Mouse (Mus musculus) large intestine, adult 2 months (tissue): Measurements from ENCODE around the gene Eif4a3. TPM values are rescaled to one million over a fixed set of nuclear protein-coding genes. Genes with fewer than 3 reads are reported as not detected.
A peak's percentile ranks its signal among the peaks of the same experiment; 100 is the strongest.
"Not testable (repeated sequence)": the region's sequence is repeated elsewhere in the genome, so short reads cannot be mapped to it uniquely, and the experiment has no call there.

Experiments
- DNase-seq: peaks from one replicate; pipeline ENCODE4 v3.0.0-alpha.2; 2012; ENCODE audit warnings: low read depth, low spot score
- WGBS: fragments of 180-500 bp; shearing (Covaris S2); methylation state at CpG from one replicate; pipeline ENCODE4 v1.1.7; 2018; 5-methylcytosine and 5-hydroxymethylcytosine counted together
- polyA plus RNA-seq: library from polyadenylated mRNA; depleted of rRNA; stranded (reverse); fragments of >200 nt; gene quantifications from 2 replicates; pipeline ENCODE4 v1.2.3, GENCODE M21; 2012

The Eif4a3 gene
- polyA plus RNA-seq, 1 experiment, result 107 TPM

DNA sequence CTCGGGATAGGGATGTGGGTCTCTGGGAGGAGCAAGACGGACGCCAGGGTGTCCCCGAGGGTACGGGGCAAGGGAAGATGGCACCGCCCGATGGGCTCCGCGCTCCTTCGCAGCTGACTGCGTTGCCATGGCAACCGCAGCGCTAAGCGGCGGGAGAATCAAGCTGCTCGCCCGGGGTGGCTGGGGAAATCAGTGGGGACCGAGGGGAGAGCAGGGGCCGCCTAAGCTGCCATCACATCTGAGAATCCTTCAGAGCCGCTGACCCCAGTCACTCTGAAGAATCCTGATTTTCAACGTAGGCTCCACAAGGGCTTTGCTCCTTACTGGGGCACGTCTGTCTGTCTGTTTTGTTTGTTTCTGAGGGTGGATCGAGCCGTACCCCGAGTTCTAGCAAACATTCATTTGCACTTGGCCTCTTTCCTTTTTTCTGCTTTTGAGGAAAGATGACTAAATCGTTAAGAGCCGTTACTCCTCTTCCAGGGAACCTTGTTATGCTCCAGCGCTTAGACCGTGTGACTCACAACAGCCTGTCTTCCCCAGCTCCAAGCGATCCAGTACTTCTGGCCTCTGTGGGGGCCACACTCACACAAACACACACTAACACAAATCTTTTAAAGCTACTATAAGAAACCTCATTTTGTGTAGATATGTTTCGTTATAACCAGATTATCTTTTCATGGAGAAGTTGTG is 502 bp upstream of the Eif4a3 start:
- WGBS, result 1% methylated on average over 31 of the region's 31 CpGs
- DNase-seq, result no peak

DNA sequence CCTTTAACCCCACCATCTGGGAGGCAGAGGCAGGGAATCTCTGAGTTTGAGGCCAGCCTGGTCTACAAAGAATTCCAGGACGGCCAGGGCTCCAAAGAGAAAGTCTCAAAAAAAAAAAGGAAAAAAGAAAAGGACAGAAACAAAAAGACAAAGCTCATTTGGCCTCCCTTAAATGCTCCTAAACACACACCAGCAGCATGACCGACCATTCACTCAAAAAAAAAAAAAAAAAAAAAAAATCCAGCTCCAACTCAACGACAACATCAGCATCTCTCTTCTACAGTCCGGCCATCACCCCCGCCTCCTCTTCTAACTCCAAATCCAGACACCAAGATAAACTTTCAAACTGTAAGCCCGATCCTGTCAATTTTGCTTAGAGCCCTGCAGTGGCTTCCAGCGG is 972 bp downstream of the Eif4a3 start:
- DNase-seq, result no peak
- 3% methylated on average over 7 of the region's 7 CpGs for WGBS

DNA sequence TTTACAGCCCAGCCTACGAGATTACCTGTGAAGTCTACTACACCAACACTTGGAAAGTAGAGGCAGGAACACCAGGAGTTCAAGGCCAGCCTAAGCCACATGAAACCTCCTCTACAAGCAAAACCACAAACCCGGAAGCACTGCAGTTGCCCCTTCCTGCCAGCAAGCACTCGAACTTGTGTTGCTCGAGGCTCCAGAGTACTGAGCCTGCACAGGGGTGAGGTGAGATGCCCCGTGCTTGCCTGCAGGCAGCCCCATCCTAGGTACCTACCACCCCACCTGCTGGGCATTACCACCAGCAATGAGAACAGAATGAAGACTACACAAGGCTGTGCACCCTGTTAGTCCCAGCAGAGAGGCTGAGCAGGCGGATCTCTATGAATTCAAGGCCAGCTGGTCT is 1.9 kb downstream of the Eif4a3 start:
- 64% methylated on average over 6 of the region's 6 CpGs for WGBS
- no peak for DNase-seq

DNA sequence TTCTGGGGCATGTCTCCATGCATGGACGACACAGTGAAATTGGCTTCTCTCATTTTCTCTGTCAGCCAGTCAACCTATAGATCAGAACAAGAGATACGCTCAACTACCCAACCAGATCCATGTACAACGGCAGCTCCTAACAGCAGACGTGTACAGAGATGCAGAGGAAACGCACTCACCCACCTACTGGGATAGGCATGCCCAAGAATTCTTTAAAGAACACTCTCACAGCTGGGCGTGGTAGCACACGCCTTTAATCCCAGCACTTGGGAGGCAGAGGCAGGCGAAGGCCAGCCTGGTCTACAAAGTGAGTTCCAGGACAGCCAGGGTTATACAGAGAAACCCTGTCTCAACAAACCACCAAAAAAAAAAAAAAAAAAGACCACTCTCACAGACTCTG is 7.0 kb downstream of the Eif4a3 start:
- not testable (repeated sequence) for DNase-seq
- WGBS, result 97% methylated on average over 8 of the region's 8 CpGs

DNA sequence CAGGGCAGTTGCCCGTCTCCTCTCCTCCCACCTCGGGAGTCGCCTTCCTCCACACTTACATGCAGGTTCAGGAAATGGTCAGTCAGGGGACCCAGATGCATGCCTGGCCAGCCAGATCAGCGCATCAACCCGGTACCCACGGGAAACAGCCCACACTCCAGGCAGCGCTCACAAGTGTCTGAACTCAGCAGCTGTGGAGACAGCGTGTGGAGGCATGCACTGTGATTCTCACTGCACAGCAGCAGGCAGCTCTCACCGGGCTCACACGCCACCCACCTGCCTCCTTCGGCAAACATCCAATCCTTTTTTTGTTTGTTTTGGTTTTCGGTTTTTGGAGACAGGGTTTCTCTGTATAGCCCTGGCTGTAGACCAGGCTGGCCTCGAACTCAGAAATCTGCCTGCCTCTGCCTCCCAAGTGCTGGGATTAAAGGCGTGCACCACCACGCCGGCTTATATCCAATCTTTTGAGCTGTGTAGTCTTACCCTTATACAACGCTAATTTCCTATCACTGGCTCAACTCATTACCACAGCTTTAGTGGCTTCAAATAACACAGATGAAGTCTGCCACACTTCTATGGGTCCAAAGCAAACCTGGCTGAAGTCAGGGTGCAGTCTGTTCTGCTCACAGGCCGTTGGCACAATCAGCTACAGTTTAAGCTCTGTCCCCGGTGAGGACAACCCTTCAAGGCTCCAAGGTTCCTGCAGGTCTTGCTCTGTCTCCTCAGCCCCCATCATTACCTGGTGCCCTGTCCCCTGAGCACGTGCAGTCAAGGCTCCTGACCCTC is 12.5 kb downstream of the Eif4a3 start:
- no peak for DNase-seq
- 74% methylated on average over 20 of the region's 20 CpGs for WGBS

DNA sequence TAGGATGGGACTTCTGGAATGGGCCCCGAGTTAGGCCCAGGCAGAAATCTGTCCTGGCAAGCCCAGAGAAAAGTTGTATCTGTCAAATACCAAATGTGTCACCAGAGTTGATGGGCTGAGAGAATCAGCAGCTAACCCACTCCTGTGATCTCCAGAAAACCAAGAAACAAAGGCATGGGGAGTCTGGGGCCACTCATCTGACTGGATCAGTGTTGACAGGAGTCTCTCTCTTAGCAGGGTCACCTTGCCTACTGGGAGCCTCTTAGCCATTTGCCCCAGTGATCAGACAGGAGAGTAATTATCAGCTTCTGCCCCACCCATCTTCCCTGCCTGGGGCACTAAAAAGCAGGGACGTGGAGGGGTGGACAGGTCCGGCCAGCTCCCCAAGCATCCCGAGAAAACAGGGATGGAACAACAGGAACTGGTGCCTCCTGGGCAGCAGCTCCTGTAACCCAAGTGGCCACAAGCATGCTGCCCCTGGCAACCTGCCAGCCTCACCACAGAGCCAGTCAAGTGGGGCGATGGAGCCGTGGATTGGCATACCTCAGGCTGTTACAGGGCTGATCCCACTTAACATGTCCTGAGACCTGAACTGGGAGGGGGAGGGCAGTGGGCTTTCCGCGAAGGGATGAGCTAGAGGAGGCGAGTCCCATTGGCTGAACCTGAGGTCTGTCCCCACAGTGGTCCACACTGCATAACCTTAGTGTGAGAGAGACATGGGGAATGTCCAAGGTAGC is 13.9 kb downstream of the Eif4a3 start:
- no peak for DNase-seq
- WGBS, result 53% methylated on average over 9 of the region's 9 CpGs

DNA sequence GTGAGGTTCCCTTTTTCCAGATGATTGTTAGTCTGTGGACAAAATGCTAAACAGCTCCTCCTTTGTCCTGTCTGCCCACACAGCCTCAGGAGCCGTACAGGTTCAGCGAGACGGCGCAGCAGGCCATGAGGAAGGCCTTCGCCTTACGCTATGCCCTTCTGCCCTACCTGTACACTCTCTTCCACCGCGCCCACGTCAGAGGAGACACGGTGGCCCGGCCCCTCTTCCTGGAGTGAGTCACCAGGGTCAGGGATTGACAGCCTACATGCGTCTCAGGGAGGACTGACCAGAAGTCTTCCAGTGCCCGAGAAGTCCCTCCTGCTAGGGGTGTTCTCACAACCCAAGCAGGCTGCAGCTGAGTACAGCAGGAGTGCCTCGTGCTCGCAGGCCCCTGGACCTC is 18.9 kb downstream of the Eif4a3 start:
- DNase-seq, result peak; percentile 40
- 47% methylated on average over 15 of the region's 15 CpGs for WGBS

DNA sequence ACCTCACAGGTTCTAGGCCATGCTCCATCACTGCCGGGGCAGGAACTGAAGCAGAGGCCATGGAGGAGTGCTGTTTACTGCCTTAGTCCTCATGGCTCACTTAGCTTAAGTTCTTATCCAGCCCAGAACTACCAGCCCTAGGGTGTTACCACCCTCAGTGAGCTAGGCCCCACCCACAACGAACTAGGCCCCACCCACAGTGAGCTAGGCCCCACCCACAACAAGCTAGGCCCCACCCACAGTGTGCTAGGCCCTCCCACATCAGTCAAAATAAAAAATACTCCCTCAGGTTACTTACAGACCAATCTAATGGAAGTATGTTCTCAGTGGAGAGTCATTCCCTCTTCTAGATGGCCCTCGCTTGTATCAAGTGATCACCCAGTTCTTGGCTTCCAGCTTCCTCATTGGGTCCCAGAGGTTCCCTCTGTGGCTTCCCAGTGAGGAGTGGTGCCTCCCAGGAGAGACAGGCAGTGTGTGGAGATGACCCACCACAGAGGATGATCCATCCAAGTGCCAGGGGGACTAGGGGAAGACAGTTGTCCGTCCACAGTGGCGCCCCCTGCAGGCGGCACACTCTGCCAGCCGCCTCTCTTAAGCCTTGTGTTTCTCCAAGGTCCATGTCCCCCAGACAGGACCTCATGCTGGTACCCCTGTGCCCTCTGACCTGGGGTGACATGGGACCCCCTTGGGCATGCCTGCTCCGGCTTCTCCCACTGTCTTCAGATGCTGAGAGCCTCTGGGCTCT is 26.5 kb downstream of the Eif4a3 start:
- 87% methylated on average over 8 of the region's 8 CpGs for WGBS
- DNase-seq, result no peak

DNA sequence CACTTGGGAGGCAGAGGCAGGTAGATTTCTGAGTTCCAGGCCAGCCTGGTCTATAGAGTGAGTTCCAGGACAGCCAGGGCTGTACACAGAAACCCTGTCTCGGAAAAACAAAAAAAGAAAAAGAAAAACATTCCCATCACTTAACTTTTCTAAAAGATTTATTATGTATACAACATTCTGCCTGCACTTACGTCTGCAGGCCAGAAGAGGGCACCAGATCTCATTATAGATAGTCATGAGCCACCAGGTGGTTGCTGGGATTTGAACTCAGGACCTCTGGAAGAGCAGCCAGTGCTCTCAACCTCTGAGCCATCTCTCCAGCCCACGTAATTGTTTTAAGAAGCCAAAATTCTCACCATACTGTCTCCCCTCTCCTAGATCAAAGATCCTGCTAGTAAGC is 27.4 kb downstream of the Eif4a3 start:
- not testable (repeated sequence) for DNase-seq
- 74% methylated on average over 3 of the region's 3 CpGs for WGBS

DNA sequence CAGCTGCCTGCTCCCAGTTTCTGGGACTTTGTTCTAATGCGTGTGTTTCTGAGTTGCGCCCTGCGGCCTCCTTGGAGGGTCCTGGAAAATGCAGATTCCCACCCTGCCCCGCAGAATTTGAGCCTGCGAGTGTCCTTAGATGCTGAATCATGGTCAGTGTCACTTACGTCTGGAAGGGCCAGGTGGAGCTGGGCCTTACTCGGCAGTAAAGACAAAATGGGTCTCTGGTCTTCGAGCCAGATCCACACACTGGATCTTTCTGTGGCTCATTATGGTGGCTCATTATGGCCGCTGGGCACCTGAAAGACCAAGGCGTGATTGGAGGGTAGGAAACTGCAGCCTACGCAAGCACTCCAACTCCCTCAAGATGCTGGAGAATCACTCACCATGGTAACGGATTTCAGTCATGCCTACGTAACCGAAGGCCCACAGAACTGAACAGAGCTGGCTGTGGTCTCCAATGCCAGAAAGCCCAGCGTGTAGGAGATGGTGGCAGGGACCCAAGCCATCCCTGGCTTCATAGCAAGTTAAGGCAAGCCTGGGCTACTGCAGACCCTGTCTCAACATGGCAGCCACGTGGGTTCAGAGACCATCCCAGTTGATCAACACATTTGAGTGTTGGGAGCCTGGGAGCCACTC is 31.2 kb downstream of the Eif4a3 start:
- WGBS, result 83% methylated on average over 16 of the region's 16 CpGs

DNA sequence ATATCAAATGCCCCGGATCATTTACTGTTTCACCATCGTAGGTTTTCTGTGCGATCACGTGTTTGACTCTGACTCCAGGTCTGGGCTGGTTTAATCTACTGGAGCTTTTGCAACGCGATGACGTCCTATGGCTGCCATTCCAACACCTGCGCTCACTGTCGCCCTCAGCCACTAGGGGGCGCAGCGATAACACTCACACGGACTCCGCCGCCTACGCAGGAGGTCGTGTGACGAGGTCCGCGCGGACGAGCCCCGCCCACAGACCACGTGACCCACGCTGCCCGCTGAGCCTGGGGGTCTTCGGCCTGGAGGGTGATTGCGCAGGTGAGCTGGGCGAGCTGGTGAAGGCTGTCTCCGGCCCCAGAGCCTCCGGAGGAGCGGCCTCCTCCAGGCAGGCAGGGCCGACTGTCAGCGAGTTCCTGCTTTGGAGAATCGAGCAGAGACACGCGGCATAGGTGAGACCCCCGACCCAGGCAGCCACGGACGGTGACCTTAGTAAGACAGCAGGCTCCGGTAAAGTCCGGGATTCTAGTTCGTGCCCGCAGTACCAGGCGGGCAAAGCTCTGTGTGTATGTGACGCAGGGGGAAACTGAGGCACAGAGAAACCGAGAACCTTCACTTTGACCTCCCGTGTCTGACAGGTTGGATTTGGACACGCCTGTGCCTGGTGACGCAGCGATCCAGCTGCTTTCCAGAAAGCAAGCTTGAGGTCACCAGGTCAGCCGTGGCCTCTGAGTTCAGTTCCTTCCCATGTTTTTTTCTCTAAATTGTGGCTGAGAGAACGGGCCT is 31.9 kb downstream of the Eif4a3 start, which contains the start of gene Gaa:
Gene Gaa, plus strand, starts transcription at position 120 of the 789 bp plus-strand sequence.
- WGBS, result 2% methylated on average over 52 of the region's 52 CpGs
- peak; percentile 94 for DNase-seq

More for the DNA sequence above, 31.2 kb downstream of the Eif4a3 start:
- no peak for DNase-seq

DNA sequence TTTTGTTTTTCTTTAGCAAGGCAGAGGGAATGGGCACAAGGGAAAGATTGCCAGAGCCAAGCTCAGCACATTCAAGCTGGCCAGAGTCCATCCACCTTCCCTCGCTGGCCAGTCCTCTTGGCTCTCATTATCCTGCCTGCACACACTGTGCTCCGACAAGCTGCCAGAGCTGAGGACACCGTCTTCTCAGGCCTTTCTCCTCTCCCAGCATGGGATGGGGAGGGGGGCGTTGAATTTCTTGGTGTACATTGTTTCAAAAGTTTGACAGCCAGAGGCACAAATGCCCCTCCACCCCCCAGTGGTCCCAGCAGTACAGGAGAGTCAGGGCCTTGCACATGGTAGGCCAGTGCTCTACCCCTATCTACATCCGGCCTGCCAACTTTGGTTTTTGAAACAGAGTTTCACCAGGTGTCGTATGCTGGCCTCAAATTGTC is 32.6 kb downstream of the Eif4a3 start:
- DNase-seq, result no peak
- 44% methylated on average over 6 of the region's 6 CpGs for WGBS

DNA sequence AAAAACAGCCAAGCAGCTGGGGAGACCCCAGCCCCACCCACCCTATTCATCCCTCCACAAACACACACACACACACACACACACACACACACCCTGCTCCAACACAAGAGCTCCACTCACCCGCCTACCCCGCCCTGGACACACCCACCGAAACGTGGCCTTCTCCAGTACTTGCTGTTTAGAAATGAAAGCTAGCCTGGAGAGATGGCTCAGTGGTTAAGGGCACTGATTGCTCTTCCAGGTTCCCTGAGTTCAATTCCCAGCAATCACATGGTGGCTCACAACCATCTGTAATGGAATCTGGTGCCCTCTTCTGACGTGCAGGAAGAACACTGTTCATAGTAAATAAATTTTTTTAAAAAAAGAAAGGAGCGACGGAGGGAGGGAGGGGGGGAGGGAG is 34.1 kb downstream of the Eif4a3 start:
- no peak for DNase-seq
- 58% methylated on average over 7 of the region's 7 CpGs for WGBS

DNA sequence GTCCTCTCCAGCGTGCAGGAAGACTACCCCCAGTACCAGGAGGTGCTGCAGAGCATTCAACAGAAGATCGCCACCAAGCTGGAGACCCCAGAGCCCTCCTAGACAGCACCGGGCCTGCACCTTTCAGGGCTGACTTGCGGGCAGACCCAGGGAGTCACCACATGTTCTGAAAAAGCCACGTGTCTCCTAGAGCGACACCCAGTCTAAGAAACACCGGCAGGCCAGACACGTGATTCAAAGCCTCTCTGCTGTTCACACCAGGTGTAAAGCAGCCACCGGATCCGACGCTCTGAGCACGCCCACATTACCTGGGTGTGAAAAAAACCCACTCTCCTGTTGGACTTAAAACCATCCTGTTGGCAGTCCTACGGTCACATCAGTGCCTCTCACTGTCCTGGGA is 35.5 kb downstream of the Eif4a3 start:
- WGBS, result 79% methylated on average over 13 of the region's 13 CpGs
- DNase-seq, result no peak

DNA sequence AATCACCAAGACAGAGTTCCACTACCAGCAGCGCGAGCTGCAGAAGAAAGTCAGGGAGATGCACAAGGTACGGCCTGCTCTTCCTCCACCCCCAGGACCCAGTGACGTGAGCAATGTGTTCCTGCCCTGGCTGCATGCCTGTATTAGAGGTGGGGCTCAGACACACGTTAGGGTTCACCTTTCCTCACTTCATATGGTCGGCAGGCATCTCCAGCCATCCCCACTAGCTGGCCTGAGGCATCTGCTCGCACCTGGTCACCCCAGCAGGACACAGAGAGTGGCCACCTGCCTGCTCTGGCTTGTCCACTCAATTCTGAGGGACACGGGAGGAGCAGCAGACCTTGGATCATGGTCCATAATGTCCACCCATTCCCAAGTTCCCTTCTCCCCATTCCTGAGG is 39.9 kb downstream of the Eif4a3 start:
- DNase-seq, result no peak
- WGBS, result 79% methylated on average over 8 of the region's 8 CpGs

DNA sequence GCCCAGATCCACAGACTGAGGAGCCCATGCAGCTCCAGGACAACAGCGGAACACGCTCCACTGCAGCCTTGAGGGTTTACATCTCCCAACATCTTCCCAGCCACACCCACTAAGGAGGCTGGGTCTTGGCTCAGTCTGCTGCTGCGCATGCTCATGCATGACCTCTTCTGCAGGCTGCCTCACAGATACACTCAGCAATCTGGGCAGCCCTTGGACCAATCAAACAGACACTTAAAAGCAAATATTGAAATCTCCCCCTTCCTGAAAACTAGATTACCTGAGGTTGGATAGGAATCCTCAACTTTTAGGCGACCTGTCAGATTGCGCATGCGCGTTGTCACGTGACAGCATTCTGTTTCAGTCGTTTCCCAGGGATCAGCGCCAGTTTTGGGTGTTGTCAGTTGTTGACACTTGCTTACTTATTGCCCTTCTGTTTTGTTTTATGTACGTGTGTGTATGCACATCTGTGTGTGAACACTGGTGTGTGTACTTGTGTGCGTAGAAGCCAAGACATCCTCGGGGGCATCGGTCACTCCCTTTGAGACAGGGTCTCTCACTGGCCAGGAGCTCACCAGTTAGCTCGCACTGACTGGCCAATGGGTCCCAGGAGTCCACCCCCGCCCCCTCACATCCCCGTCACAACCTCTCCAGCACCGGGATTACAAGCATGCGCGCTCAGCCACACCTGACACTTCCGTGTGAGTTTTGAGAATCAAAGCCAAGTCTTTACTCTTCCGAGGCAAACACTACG is 41.1 kb downstream of the Eif4a3 start:
- DNase-seq, result peak; percentile 43
- 37% methylated on average over 23 of the region's 23 CpGs for WGBS

DNA sequence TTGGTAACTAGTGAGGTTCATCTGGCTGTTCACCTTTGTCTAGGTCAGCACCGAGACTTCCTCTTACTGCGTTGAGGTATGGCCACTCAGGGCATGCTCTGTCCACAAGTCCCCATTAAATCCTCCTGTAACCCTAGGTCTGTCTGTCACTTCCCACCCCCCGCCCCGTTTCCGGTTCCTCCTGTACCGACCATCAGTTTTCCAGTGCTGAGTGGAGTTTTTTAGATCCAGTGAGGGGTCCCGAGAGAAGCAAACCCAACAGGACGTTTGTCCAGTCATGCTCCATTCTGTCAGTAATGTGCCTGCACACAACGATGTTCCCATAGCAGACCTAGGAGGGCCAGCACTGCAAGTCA is 41.7 kb downstream of the Eif4a3 start:
- DNase-seq, result no peak
- WGBS, result 54% methylated on average over 9 of the region's 9 CpGs

DNA sequence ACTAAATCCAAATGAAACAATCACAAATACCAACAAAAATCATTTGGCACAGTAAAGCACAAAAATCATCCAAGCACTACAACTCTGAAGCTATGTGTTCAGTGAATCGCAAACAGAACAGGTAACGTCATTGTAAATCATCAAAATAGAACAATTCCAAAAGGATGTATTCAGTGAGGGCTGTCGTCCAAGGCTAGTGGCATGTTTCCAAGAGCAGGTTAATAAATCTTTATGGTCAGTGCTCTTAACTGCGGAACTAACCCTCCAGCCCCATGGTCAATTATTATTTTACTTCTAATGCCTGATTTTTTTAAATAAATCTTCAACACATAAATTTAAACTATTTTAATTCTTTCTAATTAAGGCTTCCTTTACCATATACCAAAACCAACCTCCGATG is 43.3 kb downstream of the Eif4a3 start:
- 28% methylated on average over 5 of the region's 5 CpGs for WGBS
- not testable (repeated sequence) for DNase-seq
